Mouse (Mus musculus) CD4-positive helper T cell, adult 2 months (primary cell): ENCODE data around the gene Fetub.

ENCODE experiments used
- DNase-seq: peaks from one replicate; pipeline ENCODE4 v3.0.0-alpha.2; 2012; ENCODE audit warnings: low read depth, missing footprints, low spot score

Gene Fetub

GRCm38 (mm10) chr16:22963293-22963692 lies 45.2 kb downstream of the Fetub start:
- DNase-seq: no peak

GRCm38 (mm10) chr16:22967383-22968030 lies 49.4 kb downstream of the Fetub start:
- no peak for DNase-seq
